Mouse (Mus musculus) ovary, postnatal 10 days (tissue): ENCODE measurements around the gene Bri3.
A peak's percentile ranks its signal among the peaks of the same experiment; 100 is the strongest.
"Not testable (repeated sequence)": the region's sequence is repeated elsewhere in the genome, so short reads cannot be mapped to it uniquely, and the experiment has no call there.

Source experiments
- DNase-seq: peaks from one replicate; pipeline ENCODE4 v3.0.0; 2022; ENCODE audit warnings: low spot score

The Bri3 gene

DNA sequence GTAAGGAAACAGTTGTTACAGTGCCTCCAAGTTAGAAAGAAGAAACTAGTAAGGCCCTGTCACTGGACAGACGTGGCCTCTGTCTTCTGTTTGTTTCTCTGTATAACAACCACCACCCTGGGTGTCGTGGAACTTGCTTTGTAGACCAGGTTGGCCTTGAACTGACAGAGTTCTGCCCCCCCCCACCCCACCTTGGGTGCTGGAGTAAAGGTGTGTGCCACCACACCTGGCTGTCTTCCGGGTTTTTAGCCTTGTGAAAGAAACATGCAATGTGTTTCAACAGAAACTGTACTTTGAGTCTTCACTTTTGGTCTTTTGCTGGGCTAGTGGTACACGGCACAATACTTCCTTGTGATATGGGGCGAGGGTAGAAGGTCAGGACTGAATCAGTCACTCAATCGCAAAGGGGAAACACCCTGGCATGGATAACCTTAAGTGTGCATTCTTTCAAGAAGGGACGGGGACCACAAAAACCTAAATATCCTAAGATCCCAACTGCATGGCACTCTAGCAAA lies 51.9 kb downstream of the Bri3 start:
- DNase-seq, result no peak

- DNase-seq, result no peak
Observed at GRCm38 (mm10) chr5:144303071-144303470, 58.8 kb downstream of the Bri3 start.

- DNase-seq, result no peak
Observed at GRCm38 (mm10) chr5:144308929-144309328, 64.7 kb downstream of the Bri3 start.

DNA sequence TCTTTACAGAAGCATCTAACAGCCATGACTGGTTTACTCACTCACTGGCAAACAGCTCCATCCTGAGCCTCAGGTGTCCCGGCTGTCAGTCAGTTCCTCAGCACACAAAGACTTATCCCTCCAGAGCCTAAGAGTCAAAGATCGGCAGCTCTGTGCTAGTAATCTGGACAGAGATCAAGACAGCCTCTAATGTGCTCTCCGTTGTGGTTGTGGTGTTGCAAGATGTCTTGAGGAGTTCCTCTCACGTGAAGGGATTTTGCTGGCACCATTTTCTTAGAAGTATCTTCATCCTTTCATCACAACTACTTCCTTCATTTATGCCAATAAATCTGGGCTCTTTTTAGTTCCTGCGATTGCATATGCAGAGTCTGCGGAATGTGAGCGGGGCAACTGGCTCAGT lies 67.9 kb downstream of the Bri3 start:
- DNase-seq, result no peak

DNA sequence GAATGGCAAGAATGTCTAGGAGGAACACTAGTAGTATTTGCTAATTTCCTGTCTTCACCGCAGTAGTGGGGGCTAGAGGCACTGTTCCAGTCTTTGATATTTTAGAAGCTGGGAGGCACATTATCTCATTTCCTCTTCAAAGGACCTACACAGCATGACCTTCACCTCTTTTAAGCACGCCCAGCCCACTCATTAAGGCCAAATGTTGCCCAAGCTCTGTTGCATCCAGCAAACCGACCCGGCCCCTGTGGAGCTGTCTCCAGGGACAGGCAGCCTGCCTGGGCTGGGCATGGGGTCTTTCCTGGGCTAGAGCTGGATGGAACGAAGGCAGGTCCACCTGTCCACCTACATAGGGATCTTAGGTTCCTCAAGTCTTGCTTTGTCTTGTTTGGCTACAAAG lies 69.1 kb downstream of the Bri3 start:
- no peak for DNase-seq

- DNase-seq, result no peak
Observed at GRCm38 (mm10) chr5:144314731-144315494, 70.7 kb downstream of the Bri3 start.

DNA sequence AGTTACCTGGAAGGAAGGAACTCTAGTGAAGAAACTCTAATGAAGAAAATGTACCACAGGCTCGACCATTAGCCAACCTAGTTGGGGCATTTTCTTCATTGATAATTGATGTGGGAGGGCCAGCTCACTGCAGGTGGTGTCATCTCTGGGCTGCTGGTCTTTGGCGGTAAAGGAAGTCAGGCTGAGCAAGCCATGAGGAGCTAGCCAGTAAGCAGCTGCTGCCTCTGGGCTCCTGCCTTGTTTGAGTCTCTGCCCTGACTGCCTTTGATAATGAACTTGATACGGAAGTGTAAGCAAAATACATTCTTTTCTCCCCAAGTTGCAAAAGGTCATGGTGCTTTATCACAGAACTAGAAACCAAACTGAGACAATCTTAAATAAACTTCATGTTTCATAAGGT lies 72.2 kb downstream of the Bri3 start:
- no peak for DNase-seq

DNA sequence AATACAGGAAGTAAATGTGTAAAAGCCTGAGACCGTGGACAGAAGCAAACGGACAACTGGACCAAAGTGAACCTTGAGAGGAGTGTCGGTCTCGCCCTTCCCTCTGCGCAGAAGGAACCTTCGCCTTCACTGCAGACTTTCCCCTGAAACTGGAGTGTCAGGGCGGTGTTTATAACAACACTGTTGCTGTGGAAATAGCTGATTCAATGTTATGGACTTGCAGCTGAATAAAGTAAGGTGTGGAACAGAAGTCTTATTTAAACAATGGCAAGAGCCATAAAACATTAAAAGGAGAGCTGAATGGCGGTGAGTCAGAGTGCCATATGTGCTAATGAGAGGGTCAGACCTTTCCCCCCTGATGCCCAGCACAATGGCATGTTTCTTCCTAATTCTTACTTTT lies 73.2 kb downstream of the Bri3 start:
- DNase-seq, result no peak

DNA sequence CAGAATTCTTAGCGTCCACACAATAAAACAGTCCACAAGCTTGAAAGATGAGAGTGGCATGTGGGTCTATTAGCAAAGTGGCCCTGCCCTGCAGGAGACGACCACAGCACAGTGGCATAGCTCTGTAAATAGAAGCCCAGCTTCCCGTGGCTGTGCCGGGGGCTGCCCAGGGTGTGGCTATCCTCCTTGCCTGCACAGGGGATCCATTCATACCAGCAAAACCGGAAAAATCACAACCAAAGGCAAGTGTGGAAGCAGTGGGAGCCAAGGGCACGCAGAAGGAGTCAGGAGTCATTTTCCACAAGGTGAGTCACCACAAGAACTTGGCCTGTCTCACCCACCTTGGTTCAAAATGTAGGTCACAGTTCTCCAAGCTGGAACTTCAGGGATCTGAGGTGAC lies 74.0 kb downstream of the Bri3 start:
- no peak for DNase-seq

DNA sequence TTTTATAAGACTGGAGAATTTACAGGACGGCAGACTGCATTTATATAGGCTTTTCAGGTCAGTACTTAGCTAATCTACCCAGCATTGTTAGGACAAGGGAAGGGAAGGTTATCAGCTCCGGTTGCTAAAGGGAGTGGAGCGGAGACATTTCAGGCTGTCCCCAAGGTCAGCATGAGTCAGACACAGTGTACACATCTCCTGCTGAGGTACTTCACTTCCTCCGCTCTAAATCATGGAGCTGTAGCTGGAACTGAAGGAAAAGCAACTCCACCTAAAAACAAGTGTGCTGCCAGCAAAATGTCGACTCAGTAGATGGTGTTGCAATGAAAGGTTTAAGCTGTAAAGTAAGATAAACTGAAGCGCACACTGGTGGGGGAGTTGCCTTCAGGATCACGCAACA lies 77.4 kb downstream of the Bri3 start:
- DNase-seq, result no peak

GRCm38 (mm10) chr5:144322717-144323116 lies 78.5 kb downstream of the Bri3 start:
- DNase-seq, result no peak

DNA sequence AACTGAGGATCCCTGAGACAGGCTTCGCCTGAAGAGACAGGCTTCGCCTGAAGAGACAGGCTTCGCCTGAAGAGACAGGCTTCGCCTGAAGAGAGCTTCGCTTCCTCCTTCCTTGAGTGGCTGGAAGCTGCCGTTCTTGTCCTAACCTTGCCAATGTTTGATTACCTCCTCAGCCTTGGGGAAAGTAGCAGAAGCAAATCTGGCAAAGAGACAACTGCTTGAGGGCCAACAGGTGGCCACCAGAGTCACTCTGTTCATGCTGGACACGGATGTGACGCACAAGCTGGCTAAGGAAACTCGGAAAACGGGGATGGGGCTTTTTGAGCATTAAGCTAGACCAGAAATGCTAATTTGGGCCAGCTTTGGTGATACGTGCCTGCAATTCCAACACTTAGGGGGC lies 89.8 kb downstream of the Bri3 start:
- no peak for DNase-seq

GRCm38 (mm10) chr5:144335357-144335756 lies 91.1 kb downstream of the Bri3 start:
- not testable (repeated sequence) for DNase-seq

DNA sequence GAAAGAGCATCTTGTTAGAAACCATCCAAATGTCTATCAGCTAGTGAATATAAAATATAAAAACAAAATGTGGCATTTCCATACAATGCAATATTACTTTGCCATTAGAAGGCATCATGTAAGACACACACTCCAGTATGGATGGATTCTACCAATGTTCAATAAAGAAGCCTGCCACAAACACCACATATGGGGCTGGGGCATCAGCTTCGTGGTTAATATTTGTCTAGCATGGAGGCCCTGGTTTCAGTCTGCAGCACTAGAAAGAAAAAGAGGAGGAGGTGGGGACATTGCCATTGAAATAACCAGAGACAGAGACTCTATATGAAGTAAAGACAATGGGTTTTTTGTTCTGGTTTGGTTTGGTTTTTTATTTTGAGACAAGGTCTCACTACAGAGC lies 94.5 kb downstream of the Bri3 start:
- DNase-seq, result no peak

DNA sequence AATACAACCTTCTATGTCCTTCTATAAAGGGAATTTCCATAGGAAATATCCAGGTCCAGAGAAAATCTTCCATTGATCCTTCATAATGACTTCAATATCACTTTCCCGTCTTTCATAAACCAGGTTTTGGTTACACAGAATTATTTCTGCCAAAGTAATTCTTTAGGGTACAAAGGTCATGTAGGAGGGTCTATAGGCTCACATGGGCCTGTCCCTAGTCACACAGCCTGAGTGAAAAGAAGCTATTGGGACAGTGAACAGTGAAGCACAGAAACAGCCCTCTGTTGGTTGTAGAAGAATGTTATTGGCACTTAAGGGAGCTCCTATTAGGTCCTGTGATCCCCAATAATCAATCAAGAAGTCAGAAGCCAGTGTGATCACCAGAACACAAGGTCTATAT lies 96.8 kb downstream of the Bri3 start:
- no peak for DNase-seq

GRCm38 (mm10) chr5:144344592-144344991 lies 100.4 kb downstream of the Bri3 start:
- DNase-seq, result no peak

DNA sequence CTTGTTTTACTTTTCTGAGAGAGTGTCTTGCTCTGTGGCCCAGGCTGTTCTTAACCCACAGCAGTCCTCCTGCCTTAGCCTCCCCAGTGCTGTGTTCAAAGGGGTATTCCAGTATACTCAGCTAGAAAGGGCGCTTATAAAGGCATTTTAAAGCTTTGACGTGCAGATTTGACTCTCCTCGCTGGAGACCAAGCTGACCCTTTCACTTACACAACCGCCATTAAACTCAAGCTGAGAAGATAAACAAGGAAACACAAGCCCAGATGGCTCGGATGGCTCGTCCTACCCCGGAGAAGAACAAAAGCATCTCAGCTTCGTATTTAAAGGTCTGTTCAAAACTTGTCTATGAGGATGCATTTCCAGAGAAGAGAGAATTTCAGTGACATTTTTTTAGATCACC lies 106.9 kb downstream of the Bri3 start:
- DNase-seq, result no peak

GRCm38 (mm10) chr5:144352250-144353047 lies 108.2 kb downstream of the Bri3 start:
- DNase-seq, result no peak

DNA sequence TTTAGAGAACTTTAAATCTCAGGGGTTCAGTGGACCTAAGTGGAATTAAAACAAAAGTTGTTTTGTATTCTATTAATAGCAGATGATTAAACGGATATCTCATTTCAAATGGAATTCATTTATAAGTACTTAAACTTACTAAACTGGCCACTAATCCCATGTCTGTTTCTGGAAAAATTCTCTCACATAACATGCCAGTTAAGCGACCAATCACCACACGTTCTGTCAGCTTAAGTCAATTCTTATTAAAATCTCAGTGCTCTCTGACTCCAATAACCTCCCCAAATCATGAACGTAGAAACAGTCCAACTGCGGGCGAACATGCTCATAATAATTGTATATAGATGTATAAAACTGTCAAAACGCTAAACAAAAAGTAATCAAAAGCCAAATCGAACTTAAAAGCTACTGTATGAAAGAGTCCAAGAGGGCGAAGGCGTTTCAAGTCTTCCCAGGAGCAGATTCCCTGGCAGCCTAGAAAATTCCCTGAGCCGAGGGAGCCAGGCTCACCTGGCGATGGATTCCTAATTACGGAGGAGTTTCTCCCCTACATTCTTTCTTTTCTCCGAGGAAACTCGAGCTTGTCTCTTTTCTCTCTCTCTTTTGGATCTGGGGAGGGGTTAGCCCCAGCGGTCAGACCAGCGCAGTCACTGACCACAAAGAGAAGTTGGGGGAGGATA lies 112.7 kb downstream of the Bri3 start:
- no peak for DNase-seq

DNA sequence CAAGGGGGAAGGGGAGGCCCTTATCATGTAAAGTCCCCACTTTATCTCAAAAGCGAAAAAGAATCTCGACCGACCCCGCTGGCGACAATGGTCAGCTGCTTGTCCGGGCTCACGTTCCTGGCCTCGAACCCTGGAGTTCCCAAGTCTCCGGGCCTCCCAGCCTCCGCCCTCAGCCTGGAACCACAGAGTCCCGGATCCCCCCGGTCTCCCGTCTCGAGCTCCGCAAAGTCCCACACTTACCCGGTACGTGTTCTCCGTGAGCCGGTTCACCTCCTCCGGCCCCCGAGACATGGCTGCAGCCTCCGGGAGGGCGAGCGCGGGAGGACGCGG lies 113.3 kb downstream of the Bri3 start:
- DNase-seq, result peak; percentile 56

DNA sequence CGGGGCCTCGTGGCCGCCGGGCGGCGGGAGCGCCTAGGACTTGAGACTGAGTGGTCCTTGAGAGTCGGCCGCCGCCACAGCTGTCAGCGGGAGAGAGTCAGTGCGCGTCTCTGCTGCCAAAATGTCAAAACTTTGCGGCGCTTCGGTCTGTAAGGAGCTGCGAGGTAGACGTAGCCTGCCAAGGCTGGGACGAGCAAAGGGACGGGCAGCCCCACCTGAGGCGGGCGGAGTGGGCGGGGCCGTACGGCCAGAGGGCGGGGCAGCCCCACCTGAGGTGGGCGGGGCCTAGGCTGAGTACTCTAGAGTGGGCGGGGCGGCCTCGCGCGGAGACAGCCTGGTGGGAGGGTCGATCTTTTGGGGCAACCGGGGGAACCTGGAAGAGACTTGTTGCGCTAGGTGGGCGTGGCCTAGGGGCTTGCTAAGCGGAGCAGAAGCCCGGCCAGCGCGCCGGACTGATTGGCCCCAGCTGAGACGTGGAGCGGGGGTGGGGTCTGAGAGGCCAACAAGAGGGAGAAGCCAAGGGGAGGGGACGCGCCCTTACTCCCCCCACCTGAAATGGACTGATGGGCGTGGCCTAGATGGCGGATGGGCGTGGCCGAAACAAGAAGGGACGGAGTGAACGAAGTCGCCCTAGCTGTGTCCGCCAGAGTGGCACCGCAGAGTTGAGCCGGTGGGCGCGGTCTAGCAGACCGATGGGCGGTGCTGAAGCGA lies 113.8 kb downstream of the Bri3 start, which contains the start of gene Baiap2l1:
Gene Baiap2l1 (minus strand): TSS at position 232 of the 711 bp plus-strand sequence.
- peak; percentile 72 for DNase-seq

GRCm38 (mm10) chr5:144358592-144358917 lies 114.3 kb downstream of the Bri3 start:
- DNase-seq, result no peak
